Mouse (Mus musculus): ENCODE measurements around the gene Rtl6.

Rtl6 gene

GRCm38 (mm10) chr15:84546028-84546427, 11.6 kb downstream of the Rtl6 start:
- in situ Hi-C loops (cut with MboI; ENCODE audit: low pct_unique_long_range_greater_than_20kb in 1 of 2, low sequenced_read_pairs in 2 of 2, unreplicated experiment in 1 of 2), result no loop called here

- in situ Hi-C loops (cut with MboI; ENCODE audit: low pct_unique_long_range_greater_than_20kb in 1 of 2, low sequenced_read_pairs in 2 of 2, unreplicated experiment in 1 of 2), result no loop called here
Measured at GRCm38 (mm10) chr15:84541175-84541574, 16.4 kb downstream of the Rtl6 start.

GRCm38 (mm10) chr15:84538974-84539588, 18.5 kb downstream of the Rtl6 start:
- in situ Hi-C loops (cut with MboI; ENCODE audit: low pct_unique_long_range_greater_than_20kb in 1 of 2, low sequenced_read_pairs in 2 of 2, unreplicated experiment in 1 of 2), result loop anchor here (5.0 to 10.0 kb wide), 3 partner anchors 63 to 93 kb away; no protein-coding TSS in a partner anchor

GRCm38 (mm10) chr15:84537117-84537516, 20.5 kb downstream of the Rtl6 start:
- in situ Hi-C loops (cut with MboI; ENCODE audit: low pct_unique_long_range_greater_than_20kb in 1 of 2, low sequenced_read_pairs in 2 of 2, unreplicated experiment in 1 of 2), result loop anchor here (5.0 to 10.0 kb wide), 3 partner anchors 65 to 95 kb away; no protein-coding TSS in a partner anchor

- in situ Hi-C loops (cut with MboI; ENCODE audit: low pct_unique_long_range_greater_than_20kb in 1 of 2, low sequenced_read_pairs in 2 of 2, unreplicated experiment in 1 of 2), result loop anchor here (5.0 to 10.0 kb wide), 3 partner anchors 66 to 96 kb away; no protein-coding TSS in a partner anchor
Measured at GRCm38 (mm10) chr15:84536611-84537010, 21.0 kb downstream of the Rtl6 start.

GRCm38 (mm10) chr15:84535953-84536352, 21.7 kb downstream of the Rtl6 start:
- in situ Hi-C loops (cut with MboI; ENCODE audit: low pct_unique_long_range_greater_than_20kb in 1 of 2, low sequenced_read_pairs in 2 of 2, unreplicated experiment in 1 of 2), result loop anchor here (5.0 to 10.0 kb wide), 3 partner anchors 66 to 96 kb away; no protein-coding TSS in a partner anchor

- in situ Hi-C loops (cut with MboI; ENCODE audit: low pct_unique_long_range_greater_than_20kb in 1 of 2, low sequenced_read_pairs in 2 of 2, unreplicated experiment in 1 of 2), result loop anchor here in 1 of 2 experiments (10.0 kb wide), 1 partner anchor 83 kb away; no protein-coding TSS in a partner anchor
Measured at GRCm38 (mm10) chr15:84532211-84532610, 25.4 kb downstream of the Rtl6 start.

GRCm38 (mm10) chr15:84531535-84531934, 26.1 kb downstream of the Rtl6 start:
- in situ Hi-C loops (cut with MboI; ENCODE audit: low pct_unique_long_range_greater_than_20kb in 1 of 2, low sequenced_read_pairs in 2 of 2, unreplicated experiment in 1 of 2), result loop anchor here in 1 of 2 experiments (10.0 kb wide), 1 partner anchor 83 kb away; no protein-coding TSS in a partner anchor

- in situ Hi-C loops (cut with MboI; ENCODE audit: low pct_unique_long_range_greater_than_20kb in 1 of 2, low sequenced_read_pairs in 2 of 2, unreplicated experiment in 1 of 2), result no loop called here
Measured at GRCm38 (mm10) chr15:84526921-84527320, 30.7 kb downstream of the Rtl6 start.

GRCm38 (mm10) chr15:84525222-84525883, 32.3 kb downstream of the Rtl6 start:
- in situ Hi-C loops (cut with MboI; ENCODE audit: low pct_unique_long_range_greater_than_20kb in 1 of 2, low sequenced_read_pairs in 2 of 2, unreplicated experiment in 1 of 2), result no loop called here

- in situ Hi-C loops (cut with MboI; ENCODE audit: low pct_unique_long_range_greater_than_20kb in 1 of 2, low sequenced_read_pairs in 2 of 2, unreplicated experiment in 1 of 2), result no loop called here
Measured at GRCm38 (mm10) chr15:84522953-84523689, 34.5 kb downstream of the Rtl6 start.

- in situ Hi-C loops (cut with MboI; ENCODE audit: low pct_unique_long_range_greater_than_20kb in 1 of 2, low sequenced_read_pairs in 2 of 2, unreplicated experiment in 1 of 2), result no loop called here
Measured at GRCm38 (mm10) chr15:84521486-84521885, 36.1 kb downstream of the Rtl6 start.

- in situ Hi-C loops (cut with MboI; ENCODE audit: low pct_unique_long_range_greater_than_20kb in 1 of 2, low sequenced_read_pairs in 2 of 2, unreplicated experiment in 1 of 2), result no loop called here
Measured at GRCm38 (mm10) chr15:84518540-84518939, 39.1 kb downstream of the Rtl6 start.

GRCm38 (mm10) chr15:84512626-84513296, 44.9 kb downstream of the Rtl6 start:
- in situ Hi-C loops (cut with MboI; ENCODE audit: low pct_unique_long_range_greater_than_20kb in 1 of 2, low sequenced_read_pairs in 2 of 2, unreplicated experiment in 1 of 2), result no loop called here

- in situ Hi-C loops (cut with MboI; ENCODE audit: low pct_unique_long_range_greater_than_20kb in 1 of 2, low sequenced_read_pairs in 2 of 2, unreplicated experiment in 1 of 2), result no loop called here
Measured at GRCm38 (mm10) chr15:84509981-84510380, 47.6 kb downstream of the Rtl6 start.

GRCm38 (mm10) chr15:84509161-84509560, 48.5 kb downstream of the Rtl6 start:
- in situ Hi-C loops (cut with MboI; ENCODE audit: low pct_unique_long_range_greater_than_20kb in 1 of 2, low sequenced_read_pairs in 2 of 2, unreplicated experiment in 1 of 2), result no loop called here

GRCm38 (mm10) chr15:84506026-84506425, 51.6 kb downstream of the Rtl6 start:
- in situ Hi-C loops (cut with MboI; ENCODE audit: low pct_unique_long_range_greater_than_20kb in 1 of 2, low sequenced_read_pairs in 2 of 2, unreplicated experiment in 1 of 2), result no loop called here

GRCm38 (mm10) chr15:84504895-84505294, 52.7 kb downstream of the Rtl6 start:
- in situ Hi-C loops (cut with MboI; ENCODE audit: low pct_unique_long_range_greater_than_20kb in 1 of 2, low sequenced_read_pairs in 2 of 2, unreplicated experiment in 1 of 2), result no loop called here
